Mouse (Mus musculus): Measurements from ENCODE around the gene Wfdc6b. TPM values are rescaled to one million over a fixed set of nuclear protein-coding genes. Genes with fewer than 3 reads are reported as not detected.

The Wfdc6b gene
- total and polyA plus RNA-seq, 3 experiments: not detected

Other genes starting within 250 kb of the Wfdc6b start
Only the 30 nearest of the 33 such genes appear.
- gene Rbpjl, start 210.4 kb upstream of the Wfdc6b start, total RNA-seq (2021): not detected
- not detected in 2 replicates for gene Rbpjl, start 210.4 kb upstream of the Wfdc6b start, polyA plus RNA-seq (2012; rRNA removed)
- 1 to 10 TPM in 1 of 2 experiments, under 1 TPM in 1; 0.17 to 1.8 TPM for gene Matn4, start 208.4 kb upstream of the Wfdc6b start, total RNA-seq (2021)
- 1.0 TPM in 2 replicates for gene Matn4, start 208.4 kb upstream of the Wfdc6b start, polyA plus RNA-seq (2012; rRNA removed)
- 100 to 1,000 TPM; 123 to 151 TPM for gene Sdc4, start 169.6 kb upstream of the Wfdc6b start, total RNA-seq (2021)
- 23.3 and 23.5 TPM in 2 replicates for gene Sdc4, start 169.6 kb upstream of the Wfdc6b start, polyA plus RNA-seq (2012; rRNA removed)
- gene Sys1, start 156.6 kb upstream of the Wfdc6b start, total RNA-seq (2021): 10 to 100 TPM; 24.5 to 34.0 TPM
- gene Sys1, start 156.6 kb upstream of the Wfdc6b start, polyA plus RNA-seq (2012; rRNA removed): 299 and 335 TPM in 2 replicates
- 1 to 10 TPM; 3.9 to 9.6 TPM for gene Gm20458, start 152.6 kb upstream of the Wfdc6b start, total RNA-seq (2021)
- gene Gm20458, start 152.6 kb upstream of the Wfdc6b start, polyA plus RNA-seq (2012; rRNA removed): 9.6 and 18.9 TPM in 2 replicates
- not detected for gene Trp53tg5, start 139.8 kb upstream of the Wfdc6b start, total RNA-seq (2021)
- not detected in 2 replicates for gene Trp53tg5, start 139.8 kb upstream of the Wfdc6b start, polyA plus RNA-seq (2012; rRNA removed)
- 1 to 10 TPM; 5.5 to 7.0 TPM for gene Dbndd2, start 127.4 kb upstream of the Wfdc6b start, total RNA-seq (2021)
- gene Dbndd2, start 127.4 kb upstream of the Wfdc6b start, polyA plus RNA-seq (2012; rRNA removed): 20.8 and 30.7 TPM in 2 replicates
- gene Pigt, start 116.0 kb upstream of the Wfdc6b start, total RNA-seq (2021): 10 to 100 TPM; 72.7 to 98.8 TPM
- gene Pigt, start 116.0 kb upstream of the Wfdc6b start, polyA plus RNA-seq (2012; rRNA removed): 216 and 218 TPM in 2 replicates
- not detected for gene Wfdc2, start 51.1 kb upstream of the Wfdc6b start, total RNA-seq (2021)
- gene Wfdc2, start 51.1 kb upstream of the Wfdc6b start, polyA plus RNA-seq (2012; rRNA removed): 0.51 and 0.73 TPM in 2 replicates
- not detected for gene Spint3, start 40.1 kb upstream of the Wfdc6b start, total RNA-seq (2021)
- gene Spint3, start 40.1 kb upstream of the Wfdc6b start, polyA plus RNA-seq (2012; rRNA removed): not detected in 2 replicates
- under 1 TPM in 1 of 2 experiments, not detected in 1; 0.52 TPM for gene Wfdc6a, start 28.1 kb upstream of the Wfdc6b start, total RNA-seq (2021)
- gene Wfdc6a, start 28.1 kb upstream of the Wfdc6b start, polyA plus RNA-seq (2012; rRNA removed): 0.62 and 1.0 TPM in 2 replicates
- not detected for gene Eppin, start 19.9 kb upstream of the Wfdc6b start, total RNA-seq (2021)
- 0.29 TPM in 1 of 2 replicates, not detected in the other for gene Eppin, start 19.9 kb upstream of the Wfdc6b start, polyA plus RNA-seq (2012; rRNA removed)
- not detected for gene Wfdc8, start 104 bp downstream of the Wfdc6b start, total RNA-seq (2021)
- gene Wfdc8, start 104 bp downstream of the Wfdc6b start, polyA plus RNA-seq (2012; rRNA removed): 0.07 and 1.8 TPM in 2 replicates
- gene Wfdc16, start 25.3 kb downstream of the Wfdc6b start, total RNA-seq (2021): not detected
- not detected in 2 replicates for gene Wfdc16, start 25.3 kb downstream of the Wfdc6b start, polyA plus RNA-seq (2012; rRNA removed)
- gene Wfdc10, start 42.5 kb downstream of the Wfdc6b start, total RNA-seq (2021): not detected
- gene Wfdc10, start 42.5 kb downstream of the Wfdc6b start, polyA plus RNA-seq (2012; rRNA removed): not detected in 2 replicates
- gene Wfdc9, start 43.1 kb downstream of the Wfdc6b start, total RNA-seq (2021): not detected
- gene Wfdc9, start 43.1 kb downstream of the Wfdc6b start, polyA plus RNA-seq (2012; rRNA removed): not detected in 2 replicates
- not detected for gene Wfdc11, start 60.6 kb downstream of the Wfdc6b start, total RNA-seq (2021)
- gene Wfdc11, start 60.6 kb downstream of the Wfdc6b start, polyA plus RNA-seq (2012; rRNA removed): not detected in 2 replicates
- not detected for gene Wfdc13, start 71.6 kb downstream of the Wfdc6b start, total RNA-seq (2021)
- 0.13 TPM in 1 of 2 replicates, not detected in the other for gene Wfdc13, start 71.6 kb downstream of the Wfdc6b start, polyA plus RNA-seq (2012; rRNA removed)
- not detected for gene Spint4, start 85.0 kb downstream of the Wfdc6b start, total RNA-seq (2021)
- not detected in 2 replicates for gene Spint4, start 85.0 kb downstream of the Wfdc6b start, polyA plus RNA-seq (2012; rRNA removed)
- not detected for gene Spint5, start 101.8 kb downstream of the Wfdc6b start, total RNA-seq (2021)
- gene Spint5, start 101.8 kb downstream of the Wfdc6b start, polyA plus RNA-seq (2012; rRNA removed): not detected in 2 replicates
- gene Wfdc3, start 132.4 kb downstream of the Wfdc6b start, total RNA-seq (2021): under 1 TPM; 0.24 to 0.32 TPM
- 0.17 and 0.27 TPM in 2 replicates for gene Wfdc3, start 132.4 kb downstream of the Wfdc6b start, polyA plus RNA-seq (2012; rRNA removed)
- 10 to 100 TPM; 34.9 to 41.8 TPM for gene Dnttip1, start 132.5 kb downstream of the Wfdc6b start, total RNA-seq (2021)
- 29.7 and 44.4 TPM in 2 replicates for gene Dnttip1, start 132.5 kb downstream of the Wfdc6b start, polyA plus RNA-seq (2012; rRNA removed)
- gene Ube2c, start 156.4 kb downstream of the Wfdc6b start, total RNA-seq (2021): 1 to 10 TPM; 2.5 to 5.2 TPM
- gene Ube2c, start 156.4 kb downstream of the Wfdc6b start, polyA plus RNA-seq (2012; rRNA removed): 7.1 and 9.1 TPM in 2 replicates
- gene Tnnc2, start 166.4 kb downstream of the Wfdc6b start, total RNA-seq (2021): not detected
- not detected in 2 replicates for gene Tnnc2, start 166.4 kb downstream of the Wfdc6b start, polyA plus RNA-seq (2012; rRNA removed)
- gene Snx21, start 172.3 kb downstream of the Wfdc6b start, total RNA-seq (2021): 10 to 100 TPM; 26.5 to 43.1 TPM
- gene Snx21, start 172.3 kb downstream of the Wfdc6b start, polyA plus RNA-seq (2012; rRNA removed): 109 and 111 TPM in 2 replicates
- gene Acot8, start 191.4 kb downstream of the Wfdc6b start, total RNA-seq (2021): 10 to 100 TPM; 28.3 to 30.4 TPM
- 59.2 and 64.4 TPM in 2 replicates for gene Acot8, start 191.4 kb downstream of the Wfdc6b start, polyA plus RNA-seq (2012; rRNA removed)
- 1 to 10 TPM; 3.5 to 5.7 TPM for gene Zswim3, start 191.6 kb downstream of the Wfdc6b start, total RNA-seq (2021)
- 2.3 and 2.5 TPM in 2 replicates for gene Zswim3, start 191.6 kb downstream of the Wfdc6b start, polyA plus RNA-seq (2012; rRNA removed)
- 10 to 100 TPM; 11.0 to 11.7 TPM for gene Zswim1, start 209.2 kb downstream of the Wfdc6b start, total RNA-seq (2021)
- gene Zswim1, start 209.2 kb downstream of the Wfdc6b start, polyA plus RNA-seq (2012; rRNA removed): 19.7 and 21.8 TPM in 2 replicates
- not detected for gene Spata25, start 215.0 kb downstream of the Wfdc6b start, total RNA-seq (2021)
- not detected in 2 replicates for gene Spata25, start 215.0 kb downstream of the Wfdc6b start, polyA plus RNA-seq (2012; rRNA removed)
- gene Ctsa, start 219.4 kb downstream of the Wfdc6b start, total RNA-seq (2021): 100 to 1,000 TPM; 114 to 124 TPM
- gene Ctsa, start 219.4 kb downstream of the Wfdc6b start, polyA plus RNA-seq (2012; rRNA removed): 304 and 353 TPM in 2 replicates